Comparison of ENCODE assay signal across 8 mouse cellular contexts in genomic region chrX:12127799-12128164, GRCm38 (mm10). TPM values are rescaled to one million over a fixed set of nuclear protein-coding genes. Genes with fewer than 3 reads are reported as not detected.
DNase-seq lines count a peak whose midpoint lies in the region; ATAC-seq and TF ChIP-seq lines count a peak whose summit lies in the region.

No protein-coding gene starts in this region.

- no peak for TF ChIP-seq EP300 in liver, postnatal 0 days (IDR thresholded peaks at IDR 0.05; ENCODE audit: low read depth)

- DNase-seq in heart, postnatal 25 days (ENCODE audit: low spot score), result no peak
- no peak for DNase-seq in G1E (ENCODE audit: low spot score)
- DNase-seq in liver, postnatal 0 days, result no peak
- DNase-seq in urinary bladder, postnatal 4 days (ENCODE audit: low spot score in 2 of 2), result no peak
- DNase-seq in frontal cortex, postnatal 36 days (ENCODE audit: low spot score in 2 of 2), result no peak
- DNase-seq in urinary bladder, postnatal 25 days (ENCODE audit: low spot score), result no peak

- TF ChIP-seq CTCF in G1E (IDR thresholded peaks at IDR 0.05; ENCODE audit: low read depth, low read length), result no peak
- TF ChIP-seq CTCF in liver, postnatal 0 days (IDR thresholded peaks at IDR 0.05; ENCODE audit: low read depth), result no peak

- H3K4me2 ChIP-seq in heart, embryonic 15.5 days, result peak overlapping the region; percentile 74
- peak overlapping the region; percentile 61 for H3K4me2 ChIP-seq in forebrain, embryonic 16.5 days (ENCODE audit: low read length)
- peak overlapping the region; percentile 79 for H3K4me2 ChIP-seq in liver, postnatal 0 days (ENCODE audit: low read depth, low read length)

- no peaks in the 10 kb centered on the region for H3K9me3 ChIP-seq in heart, embryonic 15.5 days (replicated peaks)
- no peaks in the 10 kb centered on the region for H3K9me3 ChIP-seq in G1E (replicated peaks)
- no peaks in the 10 kb centered on the region for H3K9me3 ChIP-seq in forebrain, embryonic 16.5 days (ENCODE audit: control insufficient read depth, low read length)
- H3K9me3 ChIP-seq in liver, postnatal 0 days (ENCODE audit: low read length), result no peaks in the 10 kb centered on the region

- peak overlapping the region; percentile 69 for H3K4me3 ChIP-seq in heart, embryonic 15.5 days
- peak overlapping the region; percentile 9; the same call in 1 of the 2 replicates for H3K4me3 ChIP-seq in G1E (ENCODE audit: low read depth, low read length)
- peak overlapping the region; percentile 64 for H3K4me3 ChIP-seq in forebrain, embryonic 16.5 days (replicated peaks; ENCODE audit: low read length)
- H3K4me3 ChIP-seq in liver, postnatal 0 days (ENCODE audit: low read depth, low read length), result peak overlapping the region; percentile 46

- peak overlapping the region; percentile 90 for H3K27ac ChIP-seq in heart, embryonic 15.5 days
- peak overlapping the region; percentile 81 for H3K27ac ChIP-seq in forebrain, embryonic 16.5 days (ENCODE audit: low read length)
- H3K27ac ChIP-seq in liver, postnatal 0 days (ENCODE audit: low read depth), result 0 out of 2 replicates have a peak overlapping the region, but pooled peaks have one; percentile 12

- H3K36me3 ChIP-seq in heart, embryonic 15.5 days, result no peaks in the 10 kb centered on the region
- H3K36me3 ChIP-seq in G1E (replicated peaks), result no peaks in the 10 kb centered on the region
- H3K36me3 ChIP-seq in forebrain, embryonic 16.5 days (ENCODE audit: control insufficient read depth, insufficient read depth), result no peaks in the 10 kb centered on the region
- H3K36me3 ChIP-seq in liver, postnatal 0 days (replicated peaks; ENCODE audit: insufficient read depth, low read length), result no peaks in the 10 kb centered on the region

- peak overlapping the region; percentile 78 for H3K9ac ChIP-seq in heart, embryonic 15.5 days
- peak overlapping the region; percentile 86 for H3K9ac ChIP-seq in forebrain, embryonic 16.5 days (replicated peaks; ENCODE audit: low read depth, low read length)
- H3K9ac ChIP-seq in liver, postnatal 0 days (replicated peaks), result peak overlapping the region; percentile 59

- intact Hi-C loops in heart, postnatal 25 days (cut with DNase I), result loop anchor here (2.0 to 5.0 kb wide), 2 partner anchors 39 to 50 kb away; no protein-coding TSS in a partner anchor

- ATAC-seq in heart, embryonic 15.5 days (replicated peaks; ENCODE audit: insufficient number of reproducible peaks, insufficient read depth, low FRiP score, low read depth), result no peak
- ATAC-seq in G1E (ENCODE audit: extremely low read depth, insufficient number of reproducible peaks, low FRiP score, poor library complexity, severe bottlenecking), result no peak
- peak; percentile 28 for ATAC-seq in forebrain, embryonic 16.5 days
- no peak for ATAC-seq in liver, postnatal 0 days

- peaks cover 49% of the 10 kb centered on the region for H3K4me1 ChIP-seq in heart, embryonic 15.5 days (replicated peaks)
- H3K4me1 ChIP-seq in G1E (ENCODE audit: insufficient read depth, low read depth, low read length), result peaks cover 14% of the 10 kb centered on the region
- H3K4me1 ChIP-seq in forebrain, embryonic 16.5 days (replicated peaks; ENCODE audit: control insufficient read depth, insufficient read depth, low read length), result peaks cover 31% of the 10 kb centered on the region
- H3K4me1 ChIP-seq in liver, postnatal 0 days (ENCODE audit: insufficient read depth), result peaks cover 14% of the 10 kb centered on the region; the same call in 1 of the 2 replicates

- peaks cover 68% of the 10 kb centered on the region for H3K27me3 ChIP-seq in heart, embryonic 15.5 days
- H3K27me3 ChIP-seq in G1E (ENCODE audit: insufficient read depth, low read length), result peaks cover 87% of the 10 kb centered on the region
- H3K27me3 ChIP-seq in forebrain, embryonic 16.5 days (replicated peaks; ENCODE audit: control insufficient read depth, insufficient read depth, low read length), result peaks cover 40% of the 10 kb centered on the region
- peaks cover 43% of the 10 kb centered on the region for H3K27me3 ChIP-seq in liver, postnatal 0 days (ENCODE audit: insufficient read depth, low read length)

- WGBS in heart, embryonic 15.5 days, result under 1% methylated on average over 30 of the region's 37 CpGs
- WGBS in forebrain, embryonic 16.5 days, result 4% methylated on average over 17 of the region's 37 CpGs
- 3% methylated on average over 29 of the region's 37 CpGs for WGBS in liver, postnatal 0 days (ENCODE audit: insufficient replicate concordance)

RNA-seq across cellular contexts. Expression of gene Bcor, which starts 32.4 kb away (rescaled TPM):
- 11.7 and 14.9 TPM in 2 replicates for polyA plus RNA-seq in heart, embryonic 15.5 days (2015; fragmentation: Nextera tagmentation; extraction: Ambion mirVana)
- total RNA-seq in heart, postnatal 25 days (2021), result 10 to 100 TPM; 22.0 to 22.7 TPM
- total RNA-seq in G1E (2014; fragmentation: Nextera tagmentation) (177 TPM in 2 replicates), G1E (2017) (63.5 and 70.0 TPM in 2 replicates)
- 80.8 and 87.5 TPM in 2 replicates for polyA plus RNA-seq in G1E (2012)
- 17.4 and 18.1 TPM in 2 replicates for polyA plus RNA-seq in forebrain, embryonic 16.5 days (2015; fragmentation: Nextera tagmentation; extraction: Ambion mirVana)
- polyA plus RNA-seq in liver, postnatal 0 days (2015; fragmentation: Nextera tagmentation; extraction: Ambion mirVana), result 4.0 and 4.2 TPM in 2 replicates

Comparison
In these comparisons a context has a peak if more than half of its experiments do, and no peak if none do; other contexts are left out.
1. H3K27ac ChIP-seq: peak in every context shown above with its lines; median percentile 90 in heart, embryonic 15.5 days; 81 in forebrain, embryonic 16.5 days; 12 in liver, postnatal 0 days.
2. H3K4me3 ChIP-seq: peak in every context shown above with its lines; median percentile 69 in heart, embryonic 15.5 days; 64 in forebrain, embryonic 16.5 days; 46 in liver, postnatal 0 days; 9 in G1E.